Mouse (Mus musculus) cerebellum, adult 2 months (tissue): ENCODE data around the gene Lrrc42.

ENCODE experiments used
- CTCF ChIP-seq: fragments of 200-500 bp; IDR thresholded peaks from 2 replicates; pipeline ENCODE4 v1.5.1; 2011; ENCODE audit warnings: low read depth, mild to moderate bottlenecking, control low read depth, low read length, moderate library complexity, borderline replicate concordance; ENCODE audit not compliant: insufficient read depth
- POLR2A ChIP-seq: fragments of 200-500 bp; IDR thresholded peaks from 2 replicates; pipeline ENCODE4 v1.6.1; 2011; ENCODE audit warnings: low read length, control low read depth, borderline replicate concordance; ENCODE audit not compliant: insufficient read depth

GRCm38 (mm10) chr4:107299779-107300340 lies 46.5 kb upstream of the Lrrc42 start:
- TF ChIP-seq CTCF: no peak
- TF ChIP-seq POLR2A: no peak
